Mouse (Mus musculus) ovary, postnatal 14 days (tissue): Measurements from ENCODE around the gene Lpcat2b.
"Not testable (repeated sequence)": the region's sequence is repeated elsewhere in the genome, so short reads cannot be mapped to it uniquely, and the experiment has no call there.

Experiments used
- DNase-seq: peaks from one replicate; pipeline ENCODE4 v3.0.0; 2022; ENCODE audit warnings: low spot score

Gene Lpcat2b

GRCm38 (mm10) chr5:107431249-107431648, at the start of gene Lpcat2b:
Gene Lpcat2b (plus strand): TSS chr5:107431549.
- no peak for DNase-seq

- not testable (repeated sequence) for DNase-seq
Observed at GRCm38 (mm10) chr5:107386448-107386847, 44.9 kb upstream of the Lpcat2b start.

DNA sequence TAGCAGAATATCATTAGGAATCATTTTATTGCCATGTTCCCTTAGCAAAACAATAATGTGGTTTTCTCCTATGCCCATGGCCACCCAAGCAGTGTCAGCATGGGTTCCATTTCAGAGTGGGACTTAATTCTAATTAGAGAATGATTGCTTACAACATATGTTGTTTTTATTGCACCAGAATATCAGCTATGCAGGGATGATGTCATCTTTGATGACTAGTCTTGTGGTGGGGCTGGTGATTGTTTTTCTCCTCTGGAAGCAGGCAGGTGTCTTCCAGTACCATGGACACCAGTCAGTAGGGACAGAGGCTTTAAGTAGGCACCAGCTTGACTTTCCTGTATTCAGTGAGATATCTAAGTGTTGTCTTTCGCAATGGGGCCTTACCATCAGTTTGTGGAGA, 43.6 kb upstream of the Lpcat2b start:
- DNase-seq: no peak

- no peak for DNase-seq
Observed at GRCm38 (mm10) chr5:107389373-107389772, 42.0 kb upstream of the Lpcat2b start.

DNA sequence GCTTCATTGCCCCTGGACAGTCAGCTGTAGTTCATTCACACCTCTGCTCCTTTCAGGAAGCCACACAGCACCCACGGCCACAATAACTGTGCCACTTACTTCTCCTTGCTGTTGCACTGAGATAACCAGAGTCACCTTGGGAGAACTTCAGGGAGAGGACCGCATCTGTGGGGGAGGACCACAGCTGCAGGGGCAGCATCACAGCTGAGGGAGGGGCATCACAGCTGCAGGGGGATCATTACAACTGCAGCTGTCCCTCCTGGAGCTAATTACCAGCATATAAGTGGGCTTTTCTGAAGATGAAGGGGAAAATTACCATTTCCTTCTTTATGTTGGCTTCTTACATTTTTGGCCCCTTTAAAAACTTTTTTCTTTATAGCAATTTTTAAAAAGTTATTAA, 36.9 kb upstream of the Lpcat2b start:
- no peak for DNase-seq

GRCm38 (mm10) chr5:107402436-107402835, 28.9 kb upstream of the Lpcat2b start, which contains the start of gene Ephx4:
Gene Ephx4 (plus strand): TSS chr5:107402736.
- DNase-seq: no peak

- DNase-seq: no peak
Observed at GRCm38 (mm10) chr5:107403011-107403946, 28.1 kb upstream of the Lpcat2b start.

- no peak for DNase-seq
Observed at GRCm38 (mm10) chr5:107403947-107404684, 27.2 kb upstream of the Lpcat2b start.

GRCm38 (mm10) chr5:107405361-107405760, 26.0 kb upstream of the Lpcat2b start:
- no peak for DNase-seq

- DNase-seq: no peak
Observed at GRCm38 (mm10) chr5:107410305-107410704, 21.0 kb upstream of the Lpcat2b start.

DNA sequence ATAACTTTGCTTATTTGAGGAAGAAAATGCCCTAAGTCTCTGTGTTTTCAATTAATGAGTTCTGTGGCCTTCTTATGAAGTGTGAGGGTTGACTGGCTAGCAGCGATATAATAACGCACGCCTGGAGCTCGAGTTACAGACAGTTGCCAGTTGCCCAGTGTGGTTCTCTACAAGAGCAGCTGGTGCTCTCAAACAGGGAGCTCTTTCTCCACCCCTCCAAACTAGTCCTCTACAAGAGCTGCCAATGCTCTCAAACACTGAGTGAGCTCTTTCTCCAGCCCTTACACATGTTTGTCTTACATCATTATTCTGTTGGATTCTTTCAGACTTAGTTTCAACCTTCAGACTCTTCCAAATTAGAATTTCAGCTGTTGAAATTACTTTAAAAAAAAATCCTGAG, 20.0 kb upstream of the Lpcat2b start:
- DNase-seq: no peak

DNA sequence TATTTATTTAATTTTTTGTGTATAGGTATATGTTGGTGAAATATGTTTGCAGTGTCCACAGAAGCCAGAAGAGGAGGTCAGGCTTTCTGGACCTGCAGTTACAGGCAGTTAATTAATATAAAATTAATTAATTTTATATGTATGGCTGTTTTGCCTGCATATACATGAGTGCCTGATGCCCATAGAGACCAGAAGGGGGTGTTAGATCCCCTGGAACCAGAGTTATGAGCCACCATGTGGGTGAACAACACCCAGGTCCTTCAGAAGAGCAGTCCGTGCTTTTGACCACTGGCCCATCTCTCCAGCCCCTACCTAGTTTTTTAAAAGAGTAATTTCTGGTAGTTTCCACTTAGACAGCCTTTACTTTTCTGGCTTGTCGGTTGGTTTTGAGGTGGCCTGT, 19.1 kb upstream of the Lpcat2b start:
- DNase-seq: no peak

- no peak for DNase-seq
Observed at GRCm38 (mm10) chr5:107415098-107415497, 16.3 kb upstream of the Lpcat2b start.

DNA sequence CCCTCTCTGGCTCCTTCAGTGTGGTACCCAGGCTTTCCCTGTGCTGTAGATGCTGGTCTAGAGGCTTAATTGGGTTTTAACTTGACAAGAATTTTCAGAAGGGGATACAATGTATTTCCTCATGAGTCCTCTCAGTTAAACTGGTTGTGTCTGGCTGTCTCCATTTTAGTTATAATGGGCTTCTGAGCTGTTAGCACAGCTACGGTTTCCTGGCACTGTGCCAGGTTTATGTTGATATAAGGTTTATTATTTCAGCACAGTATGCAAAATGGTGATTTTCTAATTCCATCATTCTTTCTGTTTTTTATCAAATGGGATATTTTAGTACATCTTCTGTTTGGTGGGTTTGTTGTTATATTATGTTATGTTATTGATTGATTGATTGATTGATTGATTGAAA, 9.7 kb upstream of the Lpcat2b start:
- no peak for DNase-seq

- DNase-seq: no peak
Observed at GRCm38 (mm10) chr5:107434001-107434400, 2.7 kb downstream of the Lpcat2b start.

- DNase-seq: no peak
Observed at GRCm38 (mm10) chr5:107436185-107436584, 4.8 kb downstream of the Lpcat2b start.

DNA sequence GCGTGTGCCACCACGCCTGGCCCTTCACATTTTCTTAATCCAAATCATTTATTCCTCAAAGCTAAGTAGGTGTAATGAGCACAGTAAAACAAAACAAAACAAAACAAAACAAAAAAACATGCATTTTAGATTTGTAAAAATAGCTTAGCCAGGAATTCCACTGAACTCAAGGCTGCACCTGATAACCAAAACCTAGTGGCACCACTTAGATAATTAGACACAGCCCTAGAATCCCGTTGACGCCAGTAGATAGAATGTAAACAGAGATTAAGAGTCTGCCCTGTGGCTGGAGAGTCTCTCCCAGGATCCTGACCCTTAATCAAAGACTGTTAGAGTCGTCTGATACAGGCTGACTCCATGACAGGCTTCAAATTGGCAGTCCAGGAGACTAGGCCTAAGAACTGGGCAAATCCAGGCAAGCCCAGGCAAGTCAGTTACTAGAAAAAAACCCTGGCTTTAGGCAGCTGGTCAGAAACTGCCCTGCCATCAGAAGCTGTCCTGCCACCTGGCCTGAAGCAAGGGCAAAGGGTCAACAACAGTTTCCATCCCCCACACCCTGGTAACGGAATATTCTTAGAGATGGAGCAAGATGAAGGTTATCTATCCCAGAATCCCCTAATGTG, 5.3 kb downstream of the Lpcat2b start:
- DNase-seq: no peak

- peak; percentile 90 for DNase-seq
Observed at GRCm38 (mm10) chr5:107437464-107438281, 6.3 kb downstream of the Lpcat2b start, which contains the start of gene Btbd8. Gene Btbd8 (plus strand): TSS chr5:107437997.

GRCm38 (mm10) chr5:107438353-107438752, 7.0 kb downstream of the Lpcat2b start:
- no peak for DNase-seq

GRCm38 (mm10) chr5:107441881-107442280, 10.5 kb downstream of the Lpcat2b start:
- DNase-seq: no peak

- DNase-seq: no peak
Observed at GRCm38 (mm10) chr5:107444251-107444650, 12.9 kb downstream of the Lpcat2b start.

DNA sequence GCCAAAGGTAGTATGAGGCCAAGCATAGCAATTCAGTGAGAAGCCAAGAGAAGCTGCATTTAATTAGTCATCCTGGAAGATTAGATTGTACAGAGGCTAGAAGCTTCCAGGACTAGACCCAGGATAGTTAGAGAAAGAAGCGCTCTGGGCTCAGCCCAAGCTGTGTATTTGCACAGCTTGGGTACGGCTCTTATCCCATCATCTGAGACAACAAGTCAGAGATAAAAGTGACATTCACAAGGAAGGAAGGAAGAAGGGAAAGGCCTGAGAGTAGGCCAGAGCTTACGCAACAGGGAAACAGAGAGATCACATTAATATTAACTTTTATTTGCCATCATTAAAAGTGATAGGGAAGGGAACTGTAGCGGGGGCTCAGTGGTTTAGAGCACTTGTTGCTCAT, 16.6 kb downstream of the Lpcat2b start:
- DNase-seq: no peak
